Mouse (Mus musculus) left cerebral cortex, postnatal 14 days (tissue): ENCODE data around the gene Gm45015. TPM values are rescaled to one million over a fixed set of nuclear protein-coding genes. Genes with fewer than 3 reads are reported as not detected.
"Not testable (repeated sequence)": the region's sequence is repeated elsewhere in the genome, so short reads cannot be mapped to it uniquely, and the experiment has no call there.

ENCODE experiments used
- DNase-seq, 2 experiments: peaks; one replicate each; pipeline ENCODE4 v3.0.0; 2021 to 2022; ENCODE audit warnings: low spot score in 2 of 2, mixed read lengths in 1 of 2
- intact Hi-C: fragments of 180-260 bp; cut with DNase I; formaldehyde crosslinking; loops from one replicate; pipeline ENCODE4 v1.15.1; 2025
- long read RNA-seq, 2 experiments: library from polyadenylated mRNA; stranded (forward); transcript quantifications; one replicate each; pipeline ENCODE4 v2.0.0; 2021
- total RNA-seq, 2 experiments: library from RNA; stranded (reverse); gene quantifications; 2 replicates each; pipeline ENCODE4 v1.2.3; 2021

The Gm45015 gene
- total RNA-seq = not detected
- long read RNA-seq, experiment 1 = 0 reads
- long read RNA-seq, experiment 2 = 0 reads

DNA sequence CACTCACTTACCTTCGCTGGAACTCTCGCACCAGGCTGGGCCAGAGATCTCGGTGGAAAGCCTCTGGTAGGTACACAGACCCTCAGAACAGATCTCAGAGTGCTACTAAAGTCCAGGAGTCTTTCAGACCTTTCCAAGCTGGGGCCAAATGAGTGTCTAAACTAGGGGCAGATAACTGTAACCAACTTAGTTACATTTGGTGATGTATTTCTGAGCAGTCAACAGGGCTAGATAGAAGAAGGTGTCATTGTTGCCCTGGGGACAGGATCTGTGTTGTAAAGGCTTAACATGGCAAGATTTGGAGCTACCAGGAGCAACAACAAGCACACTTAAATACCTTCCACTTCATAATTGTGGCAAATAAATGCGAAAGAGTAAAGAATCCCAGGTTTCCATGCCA is at the start of gene Gm45015:
Gene Gm45015, minus strand, starts transcription at position 101 of the 400 bp plus-strand sequence.
- intact Hi-C loops = no loop called here
- DNase-seq = no peak

GRCm38 (mm10) chrX:73384924-73385323 is 48.3 kb upstream of the Gm45015 start:
- DNase-seq = no peak
- intact Hi-C loops = no loop called here

DNA sequence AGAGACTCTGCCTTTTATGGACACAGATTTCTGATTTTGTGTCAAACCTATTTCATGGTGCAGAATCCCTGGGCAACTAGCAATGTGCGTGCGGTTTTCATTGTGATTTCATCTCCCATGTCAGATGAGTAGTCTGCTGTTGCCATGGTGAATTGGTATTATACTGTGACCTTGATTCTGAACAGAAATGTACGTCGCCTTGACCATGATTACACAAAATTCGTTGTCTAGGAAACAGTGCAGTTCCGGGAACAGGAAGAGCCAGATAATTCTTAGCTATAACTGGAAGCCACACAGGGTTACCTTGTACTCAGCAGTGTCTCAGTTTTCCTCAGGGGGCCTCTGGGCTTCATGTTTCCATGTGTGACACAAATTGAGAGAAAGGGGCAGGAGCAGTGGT is 47.8 kb upstream of the Gm45015 start:
- DNase-seq = peak; percentile 3 to 28

GRCm38 (mm10) chrX:73363291-73363690 is 26.7 kb upstream of the Gm45015 start:
- intact Hi-C loops = no loop called here

More for the DNA sequence above, 47.8 kb upstream of the Gm45015 start:
- intact Hi-C loops = no loop called here

GRCm38 (mm10) chrX:73356719-73357118 is 20.1 kb upstream of the Gm45015 start:
- no peak for DNase-seq

More at GRCm38 (mm10) chrX:73363291-73363690, 26.7 kb upstream of the Gm45015 start:
- no peak for DNase-seq

GRCm38 (mm10) chrX:73356163-73356562 is 19.5 kb upstream of the Gm45015 start:
- intact Hi-C loops = no loop called here
- DNase-seq = no peak

More at GRCm38 (mm10) chrX:73356719-73357118, 20.1 kb upstream of the Gm45015 start:
- intact Hi-C loops = no loop called here

DNA sequence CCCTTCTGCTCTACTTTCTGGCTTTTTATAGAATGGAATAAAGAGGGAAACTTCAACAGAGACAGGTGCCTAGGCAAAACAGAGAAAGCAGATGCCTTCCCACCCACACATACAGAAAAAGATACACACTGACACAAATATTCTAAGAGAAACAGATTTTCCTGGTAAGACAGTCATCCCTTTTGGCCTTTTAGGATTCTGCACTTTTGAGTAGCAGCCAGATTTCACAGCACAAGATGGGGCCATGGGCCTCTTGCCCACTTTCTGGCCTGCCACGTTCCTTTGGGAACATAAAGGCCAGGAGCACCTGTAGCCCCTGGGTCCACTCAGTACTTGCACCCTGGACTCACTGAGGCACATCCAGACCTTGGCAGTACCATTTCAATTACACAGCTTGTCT is 7.7 kb upstream of the Gm45015 start:
- no peak for DNase-seq
- intact Hi-C loops = loop anchor here (10.0 kb wide), 1 partner anchor 150 kb away; no protein-coding TSS in a partner anchor

DNA sequence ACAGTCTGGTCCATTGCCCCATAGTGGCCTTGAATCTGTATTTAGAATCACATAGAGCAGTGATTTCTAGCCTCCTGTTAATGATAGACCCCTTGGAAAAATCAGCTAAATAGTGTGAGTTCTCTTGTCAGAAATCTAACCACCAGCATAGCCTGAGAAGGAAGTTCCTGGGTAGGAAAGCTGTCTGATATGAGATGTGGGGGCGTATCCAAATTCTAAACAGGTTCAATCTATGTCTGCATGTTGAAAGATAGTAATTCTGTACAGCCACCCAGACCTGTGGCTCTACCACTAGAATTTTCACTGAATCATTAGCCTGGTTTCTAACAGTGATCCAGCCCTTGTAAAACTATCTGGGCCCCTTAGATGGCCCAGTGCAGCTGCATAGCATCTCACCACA is 7.2 kb upstream of the Gm45015 start:
- intact Hi-C loops = loop anchor here (2.0 to 10.0 kb wide), 2 partner anchors 115 to 151 kb away; partner anchors contain the start of gene F8a
- DNase-seq = no peak

DNA sequence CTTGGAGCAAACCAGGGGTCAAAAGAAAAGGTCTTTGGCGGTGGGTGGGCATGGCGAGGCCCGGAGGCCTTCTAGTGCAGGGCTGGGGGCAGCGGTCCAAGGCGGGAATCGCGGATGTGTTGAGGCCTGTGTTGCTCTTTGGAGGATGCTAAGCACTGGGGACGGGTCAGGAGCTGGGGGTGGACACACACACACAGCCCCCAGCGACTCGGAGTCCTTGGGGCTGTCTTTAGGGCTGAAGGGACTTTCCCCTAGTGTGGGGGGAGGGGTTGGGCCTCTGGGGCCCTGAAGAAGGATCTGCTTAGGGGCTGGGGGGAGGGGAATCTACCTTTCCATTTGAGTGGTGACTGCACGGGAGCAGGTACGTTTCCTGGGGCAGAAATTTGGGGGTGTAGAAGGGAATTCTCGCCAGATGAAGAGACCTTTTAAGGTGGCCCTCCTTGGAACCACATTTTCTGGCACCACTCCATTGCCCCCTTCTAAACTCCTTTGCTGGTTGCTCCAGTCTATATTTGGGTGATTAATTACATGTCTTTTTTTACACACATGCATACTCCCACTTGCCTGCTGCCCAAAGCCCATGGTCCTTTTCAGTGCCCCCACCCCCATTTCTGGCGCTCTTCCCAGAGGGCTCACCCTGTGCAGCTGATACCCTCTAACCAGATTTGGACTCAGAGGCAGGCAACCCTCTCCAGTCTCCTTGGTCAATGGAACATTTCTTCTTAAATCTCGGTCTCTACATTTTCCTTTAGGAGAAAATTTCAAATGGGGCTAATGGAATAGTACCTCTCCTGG is 6.5 kb upstream of the Gm45015 start:
- no peak for DNase-seq
- intact Hi-C loops = loop anchor here (2.0 to 10.0 kb wide), 2 partner anchors 114 to 152 kb away; partner anchors contain the start of gene F8a

DNA sequence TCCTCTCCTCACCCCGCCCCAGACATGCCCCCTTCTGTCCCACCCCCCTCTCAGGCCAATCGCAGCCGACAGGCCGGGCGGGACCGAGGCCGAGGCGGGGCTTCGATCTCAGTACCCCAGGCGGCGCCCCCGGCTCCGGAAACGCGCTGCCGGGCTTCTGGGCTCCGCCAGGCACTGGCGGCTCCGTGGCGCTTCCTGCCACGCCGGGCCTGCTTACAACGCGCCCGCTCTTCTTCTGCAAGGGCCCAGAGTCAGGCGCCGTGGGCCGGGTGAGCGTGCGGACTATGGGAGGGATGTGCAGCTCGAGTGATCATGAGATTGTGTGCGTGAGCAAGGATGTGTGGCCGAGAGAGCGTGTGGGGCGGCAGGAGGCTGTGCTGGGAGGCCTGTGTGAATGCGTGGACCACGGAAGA is 5.8 kb upstream of the Gm45015 start, which contains the start of gene Zfp275:
Gene Zfp275, plus strand, starts transcription at position 139 of the 413 bp plus-strand sequence.
- intact Hi-C loops = loop anchor here (2.0 to 10.0 kb wide), 2 partner anchors 114 to 152 kb away; partner anchors contain the start of gene F8a

GRCm38 (mm10) chrX:73342068-73342467 is 5.4 kb upstream of the Gm45015 start:
- intact Hi-C loops = loop anchor here (2.0 to 10.0 kb wide), 2 partner anchors 113 to 153 kb away; partner anchors contain the start of gene F8a
- no peak for DNase-seq

More for the DNA sequence above, 5.8 kb upstream of the Gm45015 start, which contains the start of gene Zfp275:
- DNase-seq = peak; percentile 43 to 66

- intact Hi-C loops = loop anchor here (10.0 kb wide), 1 partner anchor 153 kb away; no protein-coding TSS in a partner anchor
- DNase-seq = no peak
Measured at GRCm38 (mm10) chrX:73341473-73341872, 4.8 kb upstream of the Gm45015 start.

GRCm38 (mm10) chrX:73333548-73333947 is 3.1 kb downstream of the Gm45015 start:
- DNase-seq = no peak
- intact Hi-C loops = no loop called here

- intact Hi-C loops = no loop called here
- DNase-seq = no peak
Measured at GRCm38 (mm10) chrX:73327215-73327614, 9.4 kb downstream of the Gm45015 start.

DNA sequence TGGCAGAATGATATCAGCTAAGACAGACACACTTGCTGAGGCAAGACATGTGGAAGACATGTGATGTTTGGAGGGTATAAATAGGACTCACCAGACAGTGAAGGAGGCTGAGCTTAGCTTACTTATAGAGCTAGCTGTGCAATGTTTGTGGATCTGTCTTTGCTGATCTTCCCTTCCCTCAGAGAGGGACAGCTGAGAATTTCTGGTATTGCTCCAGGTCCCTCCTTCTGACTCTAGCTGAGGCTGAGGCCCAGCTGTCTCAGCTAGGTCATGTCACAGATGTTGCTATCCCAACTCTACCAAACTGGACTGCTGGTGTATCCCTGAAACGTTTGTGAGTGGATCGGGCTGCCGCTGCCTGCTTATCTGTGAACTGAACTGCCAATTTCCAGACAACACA is 15.6 kb downstream of the Gm45015 start:
- intact Hi-C loops = no loop called here
- no peak for DNase-seq

DNA sequence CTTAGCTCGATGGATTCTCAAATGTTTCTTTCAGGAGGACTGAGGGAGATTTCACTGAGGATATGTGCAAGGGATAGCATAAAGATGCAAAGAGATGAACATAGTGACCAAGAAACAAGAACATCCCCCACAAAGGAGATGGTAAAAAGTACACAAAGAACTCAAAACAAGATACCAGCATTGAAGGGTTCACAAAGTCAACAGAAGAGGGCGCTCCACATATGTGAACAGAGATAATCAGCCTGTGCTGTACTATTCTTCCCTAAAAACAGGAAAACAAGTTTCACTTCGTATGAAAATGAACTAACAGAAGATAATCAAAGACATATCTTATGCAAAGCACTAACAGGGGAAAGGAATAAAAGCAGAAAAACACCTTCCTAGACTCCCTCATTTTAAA is 24.1 kb downstream of the Gm45015 start:
- DNase-seq = peak; percentile 39 to 42

DNA sequence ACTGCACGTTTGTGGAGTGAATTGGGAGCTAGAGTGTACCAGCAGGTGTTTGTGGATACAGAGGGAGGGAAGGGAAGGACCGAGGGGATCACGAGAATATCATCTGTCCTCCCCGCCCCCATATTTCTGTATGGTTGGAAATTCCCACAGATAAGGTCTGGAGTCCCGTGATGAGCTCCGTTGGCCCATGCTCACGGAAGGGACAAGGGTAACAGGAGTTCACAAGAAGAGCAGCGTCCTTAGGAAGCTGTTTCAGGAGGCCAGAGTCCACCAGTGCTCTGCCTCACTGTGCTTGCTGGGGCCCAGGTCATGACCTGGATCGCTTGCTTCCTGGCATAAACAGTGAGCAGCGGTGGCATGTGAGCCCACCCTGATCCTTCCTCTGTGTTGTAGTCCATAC is 40.9 kb downstream of the Gm45015 start:
- intact Hi-C loops, DNase-seq: not testable (repeated sequence)

More for the DNA sequence above, 24.1 kb downstream of the Gm45015 start:
- intact Hi-C loops = loop anchor here (5.0 kb wide), 1 partner anchor 180 kb away; no protein-coding TSS in a partner anchor

DNA sequence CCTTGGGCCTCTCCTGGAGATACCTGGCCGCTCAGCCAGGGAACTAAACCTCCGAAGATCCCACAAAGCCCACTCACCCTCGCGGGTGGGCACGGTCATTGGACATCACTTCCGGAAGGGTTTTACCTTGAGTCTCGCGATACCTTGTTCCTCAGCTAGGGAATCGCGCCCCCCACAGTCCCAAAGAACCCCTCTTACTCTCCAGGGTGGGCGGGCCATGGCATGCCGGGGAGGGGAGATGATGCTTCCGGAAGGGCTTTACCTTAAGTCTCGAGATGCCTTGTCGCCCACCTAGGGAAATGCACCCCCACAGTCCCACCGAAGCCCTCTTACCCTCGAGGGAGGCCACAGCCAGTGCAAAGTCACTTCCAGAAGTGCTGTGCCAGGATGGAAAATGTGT is 43.8 kb downstream of the Gm45015 start, which contains the start of the genes Xlr5a and Xlr5c:
Gene Xlr5a, minus strand, starts transcription at position 101 of the 400 bp plus-strand sequence.
Gene Xlr5c, minus strand, starts transcription at position 101 of the 400 bp plus-strand sequence.
- DNase-seq, intact Hi-C loops: not testable (repeated sequence)
